Mouse (Mus musculus) small intestine, adult 2 months (tissue): ENCODE measurements around the gene Ap3d1.

Experiments
- CTCF ChIP-seq: fragments of 200-500 bp; IDR thresholded peaks from 2 replicates; pipeline ENCODE4 v1.5.1; 2012; ENCODE audit warnings: low read depth, mild to moderate bottlenecking, control low read depth, inconsistent platforms, low read length, moderate library complexity, mixed read lengths; ENCODE audit not compliant: insufficient replicate concordance, insufficient read length; ENCODE audit errors: extremely low read depth
- POLR2A ChIP-seq: fragments of 200-500 bp; IDR thresholded peaks from 2 replicates; pipeline ENCODE4 v1.6.1; 2012; ENCODE audit warnings: low read depth, mild to moderate bottlenecking, control low read depth, inconsistent platforms, low read length, moderate library complexity

- TF ChIP-seq CTCF (no peak), POLR2A (no peak)
These were observed 36.6 kb downstream of the Ap3d1 start for GRCm38 (mm10) chr10:80705479-80705878.
